Mouse (Mus musculus) cerebellum, postnatal 14 days (tissue): ENCODE results near the gene Calhm5.

Experiments used
- DNase-seq, 2 experiments: peaks; one replicate each; pipeline ENCODE4 v3.0.0; 2021; ENCODE audit warnings: mixed read lengths in 2 of 2

Calhm5 gene

GRCm38 (mm10) chr10:34070999-34071492 lies 25.3 kb downstream of the Calhm5 start:
- no peak for DNase-seq

- no peak for DNase-seq
These were observed 26.7 kb downstream of the Calhm5 start for GRCm38 (mm10) chr10:34069606-34070005.

DNA sequence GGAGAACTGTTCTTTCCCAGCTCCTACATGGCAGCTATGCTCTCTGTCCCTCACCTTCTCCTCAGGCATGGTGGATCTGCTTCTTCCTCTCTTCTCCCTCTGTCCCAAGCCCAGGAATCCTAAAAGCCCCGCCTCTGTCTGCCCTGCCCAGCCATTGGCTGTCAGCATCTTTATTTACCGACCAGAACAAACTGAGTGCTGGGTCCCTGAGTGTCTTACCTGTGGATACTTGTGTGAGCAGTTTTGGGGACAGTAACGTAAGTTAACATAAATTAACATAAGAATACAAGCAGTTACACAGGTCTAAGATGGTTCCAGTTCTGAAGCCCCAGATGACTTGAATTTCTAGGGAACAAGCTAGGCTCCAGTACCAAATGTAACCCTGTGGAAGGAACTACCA lies 29.7 kb downstream of the Calhm5 start:
- DNase-seq, result no peak

DNA sequence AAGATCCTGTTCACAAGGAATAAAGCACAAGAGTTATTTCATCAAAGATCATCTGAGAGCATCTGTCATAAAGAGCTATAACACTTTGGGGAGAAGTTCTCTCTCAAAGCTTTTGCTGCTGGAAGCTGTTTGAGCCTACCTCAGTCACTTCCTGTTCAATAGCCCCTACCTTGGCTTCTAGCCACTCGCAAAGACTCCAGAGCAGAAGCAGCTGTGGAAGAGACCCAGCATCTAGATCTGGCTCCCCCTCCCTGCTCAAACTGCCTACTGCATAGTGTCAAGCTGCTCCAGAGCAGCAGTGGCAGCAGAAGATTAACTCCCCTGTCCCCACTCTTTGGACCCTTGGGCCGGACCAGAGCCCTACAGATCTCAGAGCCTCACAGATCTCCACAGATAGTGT lies 42.3 kb downstream of the Calhm5 start:
- DNase-seq, result no peak

GRCm38 (mm10) chr10:34044210-34044609 lies 52.1 kb downstream of the Calhm5 start, which contains the start of gene Calhm4:
TSS of gene Calhm4 (minus strand) at chr10:34044310.
- DNase-seq, result no peak
